Mouse (Mus musculus) thymus, postnatal 25 days (tissue): ENCODE measurements around the gene Mtnr1b.
"Not testable (repeated sequence)": the region's sequence is repeated elsewhere in the genome, so short reads cannot be mapped to it uniquely, and the experiment has no call there.

ENCODE experiments used
- DNase-seq: peaks from one replicate; pipeline ENCODE4 v3.0.0; 2022

Gene Mtnr1b

DNA sequence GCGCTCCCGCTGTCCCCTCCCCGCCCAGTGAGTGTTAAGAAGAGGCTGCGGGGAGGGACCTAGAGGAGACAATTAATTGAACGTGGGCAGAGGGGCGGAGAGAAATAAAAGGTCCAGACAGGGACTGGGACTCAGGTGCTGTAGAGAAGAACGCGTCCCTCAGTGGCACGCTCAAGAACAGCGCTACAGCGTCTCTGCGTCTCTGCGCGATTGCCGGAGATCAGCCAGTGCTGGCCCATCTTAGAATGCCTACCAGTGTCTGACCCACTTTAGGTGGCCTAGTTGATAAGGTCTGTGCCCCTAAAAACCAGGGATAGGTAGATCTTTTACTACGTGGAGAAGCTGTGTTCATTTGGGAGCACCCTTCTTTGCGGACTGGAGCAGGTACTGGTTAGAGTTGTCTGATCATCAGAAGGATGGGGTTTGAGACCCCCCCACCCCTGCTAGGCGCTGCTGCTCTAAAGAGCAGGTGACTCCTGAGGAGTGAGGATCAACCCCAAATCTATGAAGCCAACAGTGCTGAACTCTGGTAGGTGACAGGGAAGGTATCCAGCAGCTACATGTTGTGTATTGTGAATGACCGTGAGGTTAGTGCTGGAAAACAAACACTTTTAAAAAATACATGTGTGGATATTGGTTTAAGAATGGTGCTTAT, at the start of gene Mtnr1b:
Gene Mtnr1b (minus strand): TSS at position 51 of the 655 bp plus-strand sequence.
- DNase-seq = no peak

GRCm38 (mm10) chr9:15920271-15920670, 45.9 kb upstream of the Mtnr1b start:
- no peak for DNase-seq

GRCm38 (mm10) chr9:15919373-15920005, 45.1 kb upstream of the Mtnr1b start:
- no peak for DNase-seq

DNA sequence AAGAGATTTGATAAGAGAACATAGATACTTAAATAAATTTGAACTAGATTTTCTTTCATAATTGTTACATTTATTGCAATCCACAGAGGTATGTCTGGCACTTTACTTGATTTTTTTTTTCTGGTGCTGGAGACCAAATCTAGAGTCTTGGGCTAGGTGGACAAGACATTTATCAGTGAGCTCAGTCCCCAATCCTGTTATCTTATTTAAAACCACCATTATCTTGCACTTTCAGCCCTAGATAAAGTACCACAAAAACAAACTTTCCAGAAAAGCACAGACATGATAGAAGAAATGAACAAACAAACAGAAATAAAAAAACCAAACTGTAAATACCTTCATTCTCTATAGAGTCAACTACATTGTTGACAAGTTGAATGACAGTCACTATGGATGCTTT, 42.2 kb upstream of the Mtnr1b start:
- no peak for DNase-seq

GRCm38 (mm10) chr9:15912735-15913134, 38.4 kb upstream of the Mtnr1b start:
- DNase-seq = no peak

GRCm38 (mm10) chr9:15909397-15910113, 35.2 kb upstream of the Mtnr1b start:
- DNase-seq = no peak

DNA sequence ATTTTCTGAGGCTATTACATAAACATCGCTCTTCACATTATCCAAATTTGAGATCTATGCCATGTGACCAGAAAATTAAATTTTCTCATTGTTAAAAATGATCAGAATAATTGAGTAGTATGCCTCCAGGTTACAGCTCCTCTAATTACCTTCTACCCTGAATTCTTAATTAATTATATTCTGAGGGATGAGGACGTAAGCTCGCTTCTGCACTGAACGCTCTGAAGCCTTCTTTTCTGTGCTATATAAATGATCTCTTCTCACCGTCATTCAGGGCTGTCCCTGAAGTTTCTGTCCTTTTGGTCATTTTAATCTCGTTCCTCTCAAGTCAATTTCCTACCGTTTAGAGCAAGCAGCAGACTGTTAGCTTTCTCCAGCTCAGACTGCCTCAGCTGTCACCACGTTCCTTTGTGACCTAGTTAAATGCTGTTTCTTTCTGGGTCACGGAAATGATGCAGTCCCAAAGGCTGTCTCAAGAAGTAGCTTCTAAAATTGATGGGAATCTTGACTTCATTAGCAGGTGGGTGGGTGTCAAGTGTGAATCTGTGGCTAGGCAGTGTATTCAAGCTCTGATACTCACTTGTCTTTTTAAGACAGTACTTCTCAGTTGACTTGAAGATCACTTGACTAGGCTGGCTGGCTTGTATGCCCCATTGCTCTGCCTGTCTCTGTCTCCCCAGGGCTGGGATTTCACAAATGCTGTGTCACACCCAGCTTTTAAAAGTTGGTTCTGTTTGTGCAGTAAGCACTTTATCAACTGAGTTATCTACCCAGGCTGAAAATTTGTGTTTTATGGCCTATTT, 29.8 kb upstream of the Mtnr1b start:
- no peak for DNase-seq

DNA sequence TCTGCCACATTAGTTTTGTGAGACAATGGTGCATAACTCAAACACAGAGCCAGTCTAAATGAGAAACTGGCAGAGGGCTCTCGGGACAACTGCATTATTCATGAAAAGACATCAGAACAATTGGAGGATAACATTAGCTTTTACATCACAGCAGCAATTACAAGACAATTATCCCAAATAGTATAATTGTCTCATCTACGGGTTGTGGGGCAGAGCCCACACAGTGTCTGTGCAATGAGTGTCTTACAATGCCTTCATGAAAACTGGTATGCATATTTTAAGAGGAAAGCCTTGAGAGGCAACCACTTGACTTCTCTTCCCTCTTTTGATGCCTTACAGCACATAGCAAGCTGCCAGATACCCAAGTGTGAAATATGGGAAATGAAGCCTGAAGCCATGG, 23.8 kb upstream of the Mtnr1b start:
- no peak for DNase-seq

DNA sequence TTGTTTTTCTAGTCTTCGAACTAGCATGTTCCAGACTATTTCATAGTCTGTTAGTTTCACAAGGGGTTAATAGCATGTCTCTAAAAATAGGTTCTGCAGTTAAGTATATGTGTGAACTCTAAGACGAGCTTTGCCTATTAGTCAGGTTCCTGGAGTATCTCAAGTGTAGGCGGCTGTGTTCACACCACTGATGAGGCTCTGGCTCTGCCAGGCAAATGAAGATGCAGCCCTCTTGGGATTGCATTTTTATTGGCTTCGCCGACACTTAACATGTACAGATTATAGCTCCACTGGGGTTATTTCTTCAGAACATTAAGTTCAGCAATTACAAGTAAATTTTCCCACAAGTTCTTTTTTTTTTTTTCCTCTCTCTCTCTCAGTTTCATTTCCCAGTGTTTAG, 12.4 kb upstream of the Mtnr1b start:
- no peak for DNase-seq

- DNase-seq = no peak
Measured at GRCm38 (mm10) chr9:15880754-15881153, 6.4 kb upstream of the Mtnr1b start.

DNA sequence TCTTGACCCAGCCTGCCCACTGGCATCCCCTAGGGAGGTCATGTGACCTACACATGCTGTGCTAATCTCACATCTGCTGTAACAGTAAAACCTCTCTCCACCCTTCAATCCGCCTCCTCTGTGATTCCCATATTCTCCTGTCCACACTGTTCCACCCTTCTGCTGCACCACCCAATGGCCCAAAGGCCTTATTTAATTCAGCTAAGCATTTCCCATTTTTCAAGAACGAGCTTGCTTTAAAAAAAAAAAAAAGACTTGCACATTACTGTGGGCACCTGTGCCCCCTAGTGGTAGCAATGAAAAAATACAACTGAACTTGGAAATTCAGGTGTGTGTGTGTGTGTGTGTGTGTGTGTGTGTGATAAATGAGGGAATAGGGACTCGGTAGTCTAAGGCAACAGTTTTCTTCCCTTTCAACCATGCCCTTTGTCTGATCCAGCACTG, 5.8 kb upstream of the Mtnr1b start:
- DNase-seq = peak; percentile 4

GRCm38 (mm10) chr9:15870013-15870412, 4.3 kb downstream of the Mtnr1b start:
- DNase-seq = no peak

GRCm38 (mm10) chr9:15869456-15869855, 4.9 kb downstream of the Mtnr1b start:
- no peak for DNase-seq

DNA sequence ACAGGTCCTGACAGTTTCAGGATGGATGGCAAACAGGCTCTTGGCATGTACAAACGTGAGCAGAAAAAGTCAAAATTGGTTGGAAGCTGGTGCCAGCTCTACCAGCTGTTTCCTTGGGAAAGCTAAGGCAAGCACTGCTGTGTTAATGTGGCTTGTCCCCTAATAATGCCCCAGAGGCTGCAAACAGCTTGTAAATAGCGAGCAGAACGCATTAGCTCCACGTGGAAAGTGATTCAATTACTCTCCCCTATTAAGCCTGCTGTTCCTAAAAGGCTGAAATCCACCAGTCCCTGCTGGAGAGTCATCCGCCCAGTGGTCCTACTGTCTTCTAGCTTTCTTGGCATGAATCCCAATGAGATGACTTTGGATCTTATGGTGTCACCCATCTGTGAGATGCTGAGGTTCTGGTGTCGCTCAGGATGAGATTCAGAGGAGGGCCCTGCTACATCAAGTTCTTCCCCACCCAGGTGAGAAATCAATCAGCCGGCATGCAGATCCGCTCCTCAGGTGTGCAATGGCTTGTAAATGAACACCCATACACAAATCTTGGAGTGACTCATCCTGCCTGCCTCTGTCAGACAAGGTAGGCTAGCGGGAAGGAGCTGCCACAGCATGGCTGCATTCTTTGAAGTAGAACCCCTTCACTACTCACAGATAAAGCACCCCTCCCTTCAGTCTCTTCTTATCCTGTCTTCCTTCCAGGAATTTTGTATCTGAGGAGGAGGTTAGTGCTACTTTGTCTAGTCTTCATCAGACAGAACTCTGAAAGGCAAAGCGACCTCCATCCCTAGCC, 7.9 kb downstream of the Mtnr1b start:
- DNase-seq = no peak

GRCm38 (mm10) chr9:15861402-15861801, 13.0 kb downstream of the Mtnr1b start:
- no peak for DNase-seq

DNA sequence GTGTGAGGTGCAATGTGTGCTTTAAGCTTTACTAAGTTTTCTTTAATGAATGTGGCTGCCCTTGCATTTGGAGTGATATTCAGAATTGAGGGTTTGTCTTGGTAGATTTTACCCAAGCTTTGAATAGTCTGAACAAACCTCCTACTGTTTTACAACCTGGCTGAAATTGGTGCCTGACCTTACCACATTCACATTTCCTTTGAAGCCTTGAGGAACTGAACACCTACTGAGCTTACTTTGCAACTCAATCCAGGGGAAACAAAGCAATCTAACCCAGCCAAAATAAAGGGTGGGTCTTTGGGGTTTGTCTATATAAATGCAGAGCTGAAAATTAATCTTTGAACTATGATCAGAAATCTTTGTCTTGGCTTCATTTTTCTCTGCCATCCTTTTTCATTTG, 23.6 kb downstream of the Mtnr1b start:
- DNase-seq = no peak

- no peak for DNase-seq
Measured at GRCm38 (mm10) chr9:15845390-15845789, 29.0 kb downstream of the Mtnr1b start.

GRCm38 (mm10) chr9:15844936-15845335, 29.4 kb downstream of the Mtnr1b start:
- not testable (repeated sequence) for DNase-seq

- no peak for DNase-seq
Measured at GRCm38 (mm10) chr9:15813002-15813911, 61.1 kb downstream of the Mtnr1b start.

GRCm38 (mm10) chr9:15804296-15804695, 70.1 kb downstream of the Mtnr1b start:
- DNase-seq = no peak

GRCm38 (mm10) chr9:15802413-15803027, 71.8 kb downstream of the Mtnr1b start:
- DNase-seq = no peak
